Mouse (Mus musculus) liver, adult 2 months (tissue): ENCODE measurements around the gene Mettl9. TPM values are rescaled to one million over a fixed set of nuclear protein-coding genes. Genes with fewer than 3 reads are reported as not detected.
A peak's percentile ranks its signal among the peaks of the same experiment; 100 is the strongest.

ENCODE experiments used
- DNase-seq: peaks from one replicate; pipeline ENCODE4 v3.0.0-alpha.2; 2011; ENCODE audit warnings: low read depth, low spot score; ENCODE audit errors: extremely low read depth
- H3K27ac ChIP-seq: fragments of 200-500 bp; replicated peaks from 2 replicates; pipeline ENCODE4 v1.5.1; 2012; ENCODE audit warnings: low read depth, mild to moderate bottlenecking, control low read depth, inconsistent platforms, low read length; ENCODE audit not compliant: insufficient read depth
- H3K27me3 ChIP-seq: fragments of 200-500 bp; 2 replicates; pipeline ENCODE4 v1.6.1; 2012; ENCODE audit warnings: mild to moderate bottlenecking, moderate library complexity, low read length, inconsistent platforms; ENCODE audit not compliant: control insufficient read depth, insufficient read depth
- H3K36me3 ChIP-seq: fragments of 200-500 bp; 2 replicates; pipeline ENCODE4 v1.6.1; 2012; ENCODE audit warnings: low read length, inconsistent platforms; ENCODE audit not compliant: control insufficient read depth, insufficient read depth
- H3K4me1 ChIP-seq: fragments of 200-500 bp; 2 replicates; pipeline ENCODE4 v1.6.1; 2011; ENCODE audit warnings: low read length; ENCODE audit not compliant: control insufficient read depth, insufficient read depth
- H3K4me3 ChIP-seq: fragments of 200-500 bp; 2 replicates; pipeline ENCODE4 v1.5.1; 2011; ENCODE audit warnings: low read depth, mild to moderate bottlenecking, control low read depth, low read length, moderate library complexity; ENCODE audit not compliant: insufficient read depth
- H3K79me2 ChIP-seq: fragments of 200-500 bp; 2 replicates; pipeline ENCODE4 v1.6.1; 2012; ENCODE audit warnings: inconsistent platforms, mild to moderate bottlenecking, low read length, moderate library complexity; ENCODE audit not compliant: control insufficient read depth, insufficient read depth
- H3K9ac ChIP-seq: fragments of 200-500 bp; 2 replicates; pipeline ENCODE4 v1.6.1; 2012; ENCODE audit warnings: low read depth, mild to moderate bottlenecking, control low read depth, inconsistent platforms, low read length
- CTCF ChIP-seq: fragments of 200-500 bp; IDR thresholded peaks from 2 replicates; pipeline ENCODE4 v1.5.1; 2011; ENCODE audit warnings: low read depth, low read length, control low read depth
- POLR2A ChIP-seq: fragments of 200-500 bp; IDR thresholded peaks from 2 replicates; pipeline ENCODE4 v1.6.1; 2011; ENCODE audit warnings: low read length, control low read depth; ENCODE audit not compliant: insufficient read depth; ENCODE audit errors: extremely low read depth
- WGBS: fragments of 180-500 bp; shearing (Covaris S2); methylation state at CpG from one replicate; pipeline ENCODE4 v1.1.7; 2018; 5-methylcytosine and 5-hydroxymethylcytosine counted together
- polyA plus RNA-seq: library from polyadenylated mRNA; depleted of rRNA; stranded (reverse); fragments of >200 nt; gene quantifications from 2 replicates; pipeline ENCODE4 v1.2.3, GENCODE M21; 2012; rRNA removed
- total RNA-seq: library from RNA; depleted of rRNA; stranded (reverse); fragments of >200 nt; gene quantifications from 2 replicates; pipeline ENCODE4 v1.2.3, GENCODE M21; 2014; rRNA removed

Mettl9 gene
- 37.9 and 41.4 TPM in 2 replicates for total RNA-seq
- polyA plus RNA-seq: 13.8 and 18.8 TPM in 2 replicates

DNA sequence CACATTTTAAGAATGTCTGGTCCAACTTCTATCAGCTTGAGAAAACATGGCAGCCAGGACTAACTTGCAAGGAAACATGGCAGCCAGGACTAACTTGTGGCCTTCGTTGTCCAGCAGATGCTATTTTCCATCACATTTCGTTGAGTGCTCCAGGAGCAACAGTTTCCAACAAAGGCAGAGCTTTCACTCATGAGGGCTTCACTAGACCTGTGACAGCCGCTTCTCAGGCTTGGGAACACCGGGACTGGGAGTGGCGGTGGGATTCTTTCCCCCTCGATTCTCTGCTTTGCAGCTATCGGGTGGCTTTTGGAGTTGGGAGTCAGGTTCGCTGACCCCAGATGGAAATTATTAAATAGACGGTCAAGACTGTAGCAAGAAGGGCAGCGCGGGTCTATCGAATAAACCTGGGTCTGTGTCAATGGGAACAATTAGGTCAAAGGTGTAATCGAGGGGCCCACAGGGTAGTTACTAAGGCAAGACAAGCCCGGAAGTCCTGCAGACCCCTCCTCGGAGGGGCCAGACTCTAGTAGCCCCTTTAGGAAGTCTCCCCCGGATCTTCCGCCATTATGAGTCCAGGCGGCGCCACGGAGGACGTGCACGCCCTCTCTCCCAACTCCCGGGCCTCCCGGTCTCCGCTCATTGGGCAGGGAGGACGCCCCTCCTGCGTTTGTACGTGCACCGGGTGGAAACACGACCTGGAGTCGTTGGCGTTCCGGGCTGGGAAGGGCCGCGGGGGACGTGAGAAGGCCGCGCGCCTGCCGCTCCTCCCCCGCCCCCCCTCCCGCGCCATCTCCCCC, at the start of gene Mettl9:
Mettl9 (plus strand) TSS at position 590 of the 797 bp plus-strand sequence.
- peak; percentile 87 for DNase-seq
- Histone ChIP-seq H3K79me2 (peaks cover 13% of the 10 kb centered on the region; the same call in 1 of the 2 replicates), H3K4me3 (peak within 1 kb of the TSS; percentile 96), H3K36me3 (no peaks in the 10 kb centered on the region), H3K4me1 (peaks cover 10% of the 10 kb centered on the region), H3K9ac (peak within 1 kb of the TSS; percentile 97), H3K27me3 (0 out of 2 replicates have a peak, but pooled peaks cover 2% of the 10 kb centered on the region), H3K27ac (peak within 1 kb of the TSS; percentile 86)
- TF ChIP-seq POLR2A (peak; percentile 75), CTCF (no peak)
- 2% methylated on average over 36 of the region's 43 CpGs for WGBS

DNA sequence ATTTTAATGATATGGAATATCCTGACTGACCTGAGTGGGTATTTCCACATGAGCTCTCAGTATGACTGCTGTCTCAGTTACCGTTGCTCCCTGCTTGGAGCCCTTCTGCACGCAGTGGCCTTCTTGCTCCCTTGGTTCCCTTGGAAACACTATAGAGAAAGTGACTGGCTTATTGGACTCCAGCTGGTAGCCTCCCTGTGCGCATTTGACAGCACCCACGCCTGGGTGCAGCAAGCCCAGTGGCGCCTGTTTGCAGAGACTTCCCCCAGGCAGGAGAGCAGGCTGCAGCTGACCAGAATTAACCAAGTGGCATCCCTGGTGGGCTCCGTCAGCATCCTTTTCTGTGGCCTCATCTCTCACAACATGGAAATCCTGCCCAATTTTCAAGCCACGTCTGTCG, 43.1 kb upstream of the Mettl9 start:
- no peak overlapping the region for H3K4me3 ChIP-seq
- TF ChIP-seq POLR2A: no peak
- TF ChIP-seq CTCF: no peak
- no peaks in the 10 kb centered on the region for H3K4me1 ChIP-seq
- no peak for DNase-seq
- 84% methylated on average over 8 of the region's 8 CpGs for WGBS
- no peaks in the 10 kb centered on the region for H3K36me3 ChIP-seq
- no peak overlapping the region for H3K9ac ChIP-seq
- H3K27ac ChIP-seq: no peak overlapping the region
- no peaks in the 10 kb centered on the region for H3K79me2 ChIP-seq
- H3K27me3 ChIP-seq: no peaks in the 10 kb centered on the region

DNA sequence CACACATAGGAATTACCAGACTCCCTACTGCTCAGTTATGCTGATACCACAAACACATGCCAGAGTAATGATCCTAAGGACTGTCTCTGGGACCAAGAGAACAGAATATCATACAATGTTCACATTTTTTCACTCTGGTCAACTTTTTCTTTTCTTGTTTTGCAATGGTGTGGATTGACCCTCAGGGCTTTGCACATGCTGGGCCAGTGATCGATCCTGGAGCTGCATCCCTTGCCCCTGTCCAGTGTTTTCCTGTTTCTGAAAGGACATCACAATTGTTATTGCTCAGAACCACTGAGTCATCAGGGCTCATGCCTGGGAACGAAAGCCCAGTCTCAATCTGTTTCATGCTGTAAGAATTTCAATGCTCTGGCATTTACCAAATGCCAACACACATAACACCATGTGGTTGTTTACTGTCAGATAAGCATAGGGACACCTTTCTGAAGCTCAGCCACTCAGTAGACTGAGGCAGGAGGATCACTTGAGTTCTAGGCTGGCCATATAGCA, 35.2 kb upstream of the Mettl9 start:
- DNase-seq: no peak
- Histone ChIP-seq H3K27me3 (no peaks in the 10 kb centered on the region), H3K79me2 (no peaks in the 10 kb centered on the region), H3K36me3 (no peaks in the 10 kb centered on the region), H3K4me3 (no peak overlapping the region), H3K9ac (no peak overlapping the region), H3K27ac (no peak overlapping the region), H3K4me1 (peaks cover 1% of the 10 kb centered on the region; the same call in 1 of the 2 replicates)
- WGBS: 94% methylated on average over 2 of the region's 2 CpGs
- no peak for TF ChIP-seq POLR2A

DNA sequence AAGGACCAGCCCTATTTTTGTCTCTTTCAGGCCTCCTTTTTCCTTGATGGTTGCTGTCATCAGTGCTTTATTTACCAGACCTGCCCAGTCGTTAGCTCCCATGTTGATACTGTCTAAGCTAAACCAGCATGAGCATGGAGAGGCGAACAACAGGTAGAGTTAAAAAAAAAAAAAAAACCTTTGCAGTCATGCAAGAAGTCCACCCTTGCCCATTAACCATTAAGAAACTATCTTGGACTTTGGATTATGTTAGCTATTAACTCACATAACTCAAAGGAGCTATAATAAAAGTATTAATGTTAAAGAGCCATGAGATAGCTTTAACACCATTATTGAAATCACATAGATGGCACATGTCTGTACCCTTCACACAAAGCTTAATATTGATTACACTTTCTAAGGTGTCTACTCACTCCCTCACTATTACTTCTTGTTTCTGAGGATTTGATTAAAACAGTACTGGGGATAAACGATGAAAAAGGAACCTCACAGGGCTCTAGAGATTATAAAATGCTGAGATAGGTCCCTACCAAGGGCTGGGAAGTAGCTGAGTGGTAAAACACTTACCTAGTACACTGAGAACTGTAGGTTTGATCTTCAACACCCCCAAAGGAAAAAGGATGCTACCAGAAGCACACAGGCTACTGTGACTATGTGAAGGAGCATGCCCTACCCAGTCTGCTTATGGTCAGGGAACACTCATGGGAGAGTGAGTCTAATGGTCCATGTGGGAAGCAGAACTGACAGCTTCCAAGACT, 34.0 kb upstream of the Mettl9 start:
- TF ChIP-seq CTCF (no peak), POLR2A (no peak)
- no peak overlapping the region for H3K27ac ChIP-seq
- no peaks in the 10 kb centered on the region for H3K27me3 ChIP-seq
- H3K79me2 ChIP-seq: no peaks in the 10 kb centered on the region
- H3K4me1 ChIP-seq: peaks cover 2% of the 10 kb centered on the region; the same call in 1 of the 2 replicates
- no peak for DNase-seq
- no peak overlapping the region for H3K4me3 ChIP-seq
- H3K36me3 ChIP-seq: no peaks in the 10 kb centered on the region
- no peak overlapping the region for H3K9ac ChIP-seq
- WGBS: 61% methylated on average over 3 of the region's 3 CpGs

DNA sequence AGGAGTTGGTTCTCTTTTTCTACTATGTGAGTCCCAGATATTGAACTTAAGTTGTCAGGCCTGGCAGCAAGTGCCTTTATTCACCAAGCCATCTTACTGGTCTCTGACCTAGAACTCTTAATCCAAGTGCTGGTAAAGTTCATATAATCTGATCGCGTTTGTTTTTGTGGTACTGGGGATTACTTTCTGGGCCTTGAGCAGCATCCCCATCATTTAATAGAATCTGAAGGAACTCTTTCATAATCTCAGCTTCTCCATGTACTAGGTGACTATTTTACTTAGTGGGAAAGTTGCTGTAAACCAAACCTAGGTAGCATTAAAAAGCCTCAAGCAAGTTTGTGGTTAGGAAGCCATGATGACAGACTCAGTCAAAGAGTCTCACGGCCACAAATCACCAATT, 32.4 kb upstream of the Mettl9 start:
- Histone ChIP-seq H3K79me2 (no peaks in the 10 kb centered on the region), H3K4me1 (peaks cover 2% of the 10 kb centered on the region; the same call in 1 of the 2 replicates), H3K27ac (no peak overlapping the region), H3K27me3 (no peaks in the 10 kb centered on the region), H3K36me3 (no peaks in the 10 kb centered on the region), H3K9ac (no peak overlapping the region), H3K4me3 (no peak overlapping the region)
- DNase-seq: no peak
- WGBS: 87% methylated on average over 3 of the region's 3 CpGs
- TF ChIP-seq POLR2A: no peak
